Mouse (Mus musculus) midbrain, postnatal 0 days (tissue): ENCODE measurements around the gene Cemip2. TPM values are rescaled to one million over a fixed set of nuclear protein-coding genes. Genes with fewer than 3 reads are reported as not detected.

ENCODE experiments used
- ATAC-seq: fragments of 200-750 bp; cut with Nextera tagmentation; 2 replicates; pipeline ENCODE4 v1.8.0; 2017; ENCODE audit warnings: moderate number of reproducible peaks, mild to moderate bottlenecking, moderate TSS enrichment, moderate library complexity; ENCODE audit not compliant: low FRiP score
- DNase-seq: peaks from one replicate; pipeline ENCODE4 v3.0.0-alpha.2; 2015; ENCODE audit warnings: low spot score
- H3K27ac ChIP-seq: fragments of 300-500 bp; sonication (generic); 2 replicates; pipeline ENCODE4 v1.5.1; 2014; ENCODE audit warnings: low read depth, mild to moderate bottlenecking, low read length, mixed read lengths
- H3K27me3 ChIP-seq: fragments of 300-500 bp; sonication (generic); 2 replicates; pipeline ENCODE4 v1.6.1; 2014; ENCODE audit warnings: low read length, control low read depth, mixed read lengths; ENCODE audit not compliant: insufficient read depth
- H3K36me3 ChIP-seq: fragments of 300-500 bp; sonication (generic); 2 replicates; pipeline ENCODE4 v1.6.1; 2014; ENCODE audit warnings: low read length, control low read depth, mixed read lengths; ENCODE audit not compliant: insufficient read depth
- H3K4me1 ChIP-seq: fragments of 300-500 bp; sonication (generic); 2 replicates; pipeline ENCODE4 v1.6.1; 2014; ENCODE audit warnings: mild to moderate bottlenecking, control low read depth, antibody characterized with exemption, low read length, mixed read lengths; ENCODE audit not compliant: insufficient read depth
- H3K4me2 ChIP-seq: fragments of 300-500 bp; sonication (generic); 2 replicates; pipeline ENCODE4 v1.6.1; 2014; ENCODE audit warnings: low read depth, mild to moderate bottlenecking, low read length, mixed read lengths; ENCODE audit not compliant: poor library complexity, severe bottlenecking
- H3K4me3 ChIP-seq: fragments of 300-500 bp; sonication (generic); 2 replicates; pipeline ENCODE4 v1.5.1; 2014; ENCODE audit warnings: low read depth, mild to moderate bottlenecking, low read length, moderate library complexity
- H3K9ac ChIP-seq: fragments of 300-500 bp; sonication (generic); replicated peaks from 2 replicates; pipeline ENCODE4 v1.6.1; 2014; ENCODE audit warnings: mild to moderate bottlenecking, low read length, moderate library complexity, mixed read lengths; ENCODE audit not compliant: poor library complexity, severe bottlenecking
- H3K9me3 ChIP-seq: fragments of 300-500 bp; sonication (generic); 2 replicates; pipeline ENCODE4 v1.6.1; 2016; ENCODE audit warnings: low read length, control low read depth
- CTCF ChIP-seq: IDR thresholded peaks from 2 replicates; pipeline ENCODE4 v1.5.1; 2016; ENCODE audit warnings: antibody characterized with exemption, mild to moderate bottlenecking
- WGBS: fragments of 180-500 bp; shearing (Covaris S2); extraction: QIAGEN DNeasy Blood & Tissue Kit; methylation state at CpG from one replicate; pipeline ENCODE4 v1.1.7; 2014; 5-methylcytosine and 5-hydroxymethylcytosine counted together
- polyA plus RNA-seq: library from polyadenylated mRNA; unstranded; fragments of >200 nt; fragmentation: Nextera tagmentation; extraction: Ambion mirVana; gene quantifications from 2 replicates; pipeline ENCODE4 v1.2.1, GENCODE M21; 2015
- total RNA-seq: library from RNA; depleted of rRNA; stranded (reverse); fragments of >200 nt; gene quantifications from 2 replicates; pipeline ENCODE4 v1.2.3, GENCODE M21; 2014

Cemip2 gene
- total and polyA plus RNA-seq, 2 experiments from 2014 or later = 15.8 to 26.3 TPM

GRCm38 (mm10) chr19:21868471-21868870 is 90.3 kb downstream of the Cemip2 start:
- H3K36me3 ChIP-seq = no peaks in the 10 kb centered on the region
- no peaks in the 10 kb centered on the region for H3K27me3 ChIP-seq
- no peak for TF ChIP-seq CTCF
- H3K9me3 ChIP-seq = no peaks in the 10 kb centered on the region
- 85% methylated on average over 2 of the region's 2 CpGs for WGBS
- H3K9ac ChIP-seq = no peak overlapping the region
- DNase-seq = no peak
- no peak overlapping the region for H3K4me2 ChIP-seq
- no peak overlapping the region for H3K4me3 ChIP-seq
- no peaks in the 10 kb centered on the region for H3K4me1 ChIP-seq
- H3K27ac ChIP-seq = no peak overlapping the region
- ATAC-seq = no peak

- Histone ChIP-seq H3K27ac (no peak overlapping the region), H3K9ac (no peak overlapping the region), H3K36me3 (no peaks in the 10 kb centered on the region), H3K4me1 (no peaks in the 10 kb centered on the region), H3K27me3 (no peaks in the 10 kb centered on the region), H3K4me2 (no peak overlapping the region), H3K9me3 (no peaks in the 10 kb centered on the region), H3K4me3 (no peak overlapping the region)
- WGBS = 20% methylated on average over 8 of the region's 8 CpGs
- TF ChIP-seq CTCF = no peak
- DNase-seq (peak; percentile 24), ATAC-seq (no peak)
Observed at GRCm38 (mm10) chr19:21882110-21882940, 104.2 kb downstream of the Cemip2 start.

GRCm38 (mm10) chr19:21883053-21883452 is 104.9 kb downstream of the Cemip2 start:
- Histone ChIP-seq H3K4me1 (no peaks in the 10 kb centered on the region), H3K36me3 (no peaks in the 10 kb centered on the region), H3K4me3 (no peak overlapping the region), H3K9me3 (no peaks in the 10 kb centered on the region), H3K4me2 (no peak overlapping the region), H3K27ac (no peak overlapping the region), H3K9ac (no peak overlapping the region), H3K27me3 (no peaks in the 10 kb centered on the region)
- TF ChIP-seq CTCF = no peak
- DNase-seq = no peak
- ATAC-seq = no peak
- WGBS = 81% methylated on average over 3 of the region's 3 CpGs

- DNase-seq = no peak
Observed at GRCm38 (mm10) chr19:21883922-21884321, 105.8 kb downstream of the Cemip2 start.

GRCm38 (mm10) chr19:21884385-21884784 is 106.2 kb downstream of the Cemip2 start:
- 21% methylated on average over 4 of the region's 4 CpGs for WGBS
- H3K4me3 ChIP-seq = no peak overlapping the region
- no peak overlapping the region for H3K4me2 ChIP-seq
- no peak overlapping the region for H3K27ac ChIP-seq
- peak; percentile 67 for DNase-seq
- H3K9me3 ChIP-seq = 0 out of 2 replicates have a peak, but pooled peaks cover 3% of the 10 kb centered on the region
- no peaks in the 10 kb centered on the region for H3K4me1 ChIP-seq
- H3K9ac ChIP-seq = no peak overlapping the region
- ATAC-seq = peak; percentile 23; the same call in 1 of the 2 replicates
- H3K27me3 ChIP-seq = no peaks in the 10 kb centered on the region
- no peaks in the 10 kb centered on the region for H3K36me3 ChIP-seq
- no peak for TF ChIP-seq CTCF

More at GRCm38 (mm10) chr19:21883922-21884321, 105.8 kb downstream of the Cemip2 start:
- H3K4me2 ChIP-seq = no peak overlapping the region
- H3K4me3 ChIP-seq = no peak overlapping the region
- H3K36me3 ChIP-seq = no peaks in the 10 kb centered on the region
- 0 out of 2 replicates have a peak, but pooled peaks cover 3% of the 10 kb centered on the region for H3K9me3 ChIP-seq
- H3K9ac ChIP-seq = no peak overlapping the region
- TF ChIP-seq CTCF = no peak
- no peak overlapping the region for H3K27ac ChIP-seq
- H3K27me3 ChIP-seq = no peaks in the 10 kb centered on the region
- 73% methylated on average over 2 of the region's 2 CpGs for WGBS
- no peak for ATAC-seq
- no peaks in the 10 kb centered on the region for H3K4me1 ChIP-seq

- Histone ChIP-seq H3K4me3 (no peak overlapping the region), H3K9ac (no peak overlapping the region), H3K4me1 (no peaks in the 10 kb centered on the region), H3K27me3 (no peaks in the 10 kb centered on the region), H3K36me3 (no peaks in the 10 kb centered on the region), H3K27ac (no peak overlapping the region), H3K9me3 (0 out of 2 replicates have a peak, but pooled peaks cover 3% of the 10 kb centered on the region), H3K4me2 (no peak overlapping the region)
- ATAC-seq (no peak), DNase-seq (no peak)
- 76% methylated on average over 4 of the region's 4 CpGs for WGBS
- TF ChIP-seq CTCF = no peak
Observed at GRCm38 (mm10) chr19:21886166-21886657, 108.1 kb downstream of the Cemip2 start.
